Mouse (Mus musculus) macrophage (primary cell): ENCODE results near the gene BC035044. TPM values are rescaled to one million over a fixed set of nuclear protein-coding genes. Genes with fewer than 3 reads are reported as not detected.
"Not testable (repeated sequence)": the region's sequence is repeated elsewhere in the genome, so short reads cannot be mapped to it uniquely, and the experiment has no call there.

Source experiments
- H3K27ac ChIP-seq: fragments of 350-480 bp; formaldehyde crosslinking; 2 replicates; pipeline ENCODE4 v1.9.0; 2021
- H3K36me3 ChIP-seq: fragments of 350-480 bp; formaldehyde crosslinking; 2 replicates; pipeline ENCODE4 v1.9.0; 2021; ENCODE audit errors: inconsistent target
- H3K4me3 ChIP-seq: fragments of 350-480 bp; formaldehyde crosslinking; 2 replicates; pipeline ENCODE4 v1.9.0; 2021; ENCODE audit errors: inconsistent target
- H3K79me2 ChIP-seq: fragments of 350-480 bp; formaldehyde crosslinking; 2 replicates; pipeline ENCODE4 v1.9.0; 2021; ENCODE audit errors: inconsistent target
- WGBS: methylation state at CpG from one replicate; pipeline ENCODE4 v1.1.7; 2026; ENCODE audit warnings: inconsistent platforms; ENCODE audit not compliant: missing documents; 5-methylcytosine and 5-hydroxymethylcytosine counted together
- polyA plus RNA-seq: library from polyadenylated mRNA; stranded (reverse); fragments of 250-400 nt; gene quantifications from 3 replicates; pipeline ENCODE4 v1.2.4, GENCODE M21; 2018; ENCODE audit warnings: inconsistent platforms

BC035044 gene
- polyA plus RNA-seq, 1 experiment from 2014 or later, result 4.3 TPM

- WGBS, result 30% methylated on average over 4 of the region's 4 CpGs
- Histone ChIP-seq H3K27ac (no peak overlapping the region), H3K4me3 (no peak overlapping the region), H3K36me3 (no peaks in the 10 kb centered on the region), H3K79me2 (no peaks in the 10 kb centered on the region)
These were observed 61.1 kb downstream of the BC035044 start for GRCm38 (mm10) chr6:128829837-128830236.

GRCm38 (mm10) chr6:128826781-128827180, 64.1 kb downstream of the BC035044 start:
- no peak overlapping the region for H3K4me3 ChIP-seq

GRCm38 (mm10) chr6:128826132-128826531, 64.8 kb downstream of the BC035044 start, which contains the start of the genes Gm44511 and Klrb1b:
Gene Gm44511 (minus strand): TSS chr6:128826315.
Gene Klrb1b (minus strand): TSS chr6:128826331.
- Histone ChIP-seq H3K79me2 (no peaks in the 10 kb centered on the region), H3K4me3 (no peak within 1 kb of the TSS), H3K36me3 (no peaks in the 10 kb centered on the region), H3K27ac (no peak within 1 kb of the TSS)
- 74% methylated on average over 6 of the region's 6 CpGs for WGBS

More at GRCm38 (mm10) chr6:128826781-128827180, 64.1 kb downstream of the BC035044 start:
- WGBS, result 47% methylated on average over 3 of the region's 3 CpGs
- H3K27ac ChIP-seq, result no peak overlapping the region
- no peaks in the 10 kb centered on the region for H3K36me3 ChIP-seq
- no peaks in the 10 kb centered on the region for H3K79me2 ChIP-seq

- H3K4me3 ChIP-seq, result no peak overlapping the region
- H3K36me3 ChIP-seq, result no peaks in the 10 kb centered on the region
- H3K27ac ChIP-seq, result no peak overlapping the region
- no peaks in the 10 kb centered on the region for H3K79me2 ChIP-seq
- 85% methylated on average over 4 of the region's 4 CpGs for WGBS
These were observed 72.7 kb downstream of the BC035044 start for GRCm38 (mm10) chr6:128818083-128818802.

- 82% methylated on average over 5 of the region's 5 CpGs for WGBS
- Histone ChIP-seq H3K4me3 (no peak overlapping the region), H3K79me2 (no peaks in the 10 kb centered on the region), H3K27ac (no peak overlapping the region), H3K36me3 (no peaks in the 10 kb centered on the region)
These were observed 82.4 kb downstream of the BC035044 start for GRCm38 (mm10) chr6:128808532-128808931.

GRCm38 (mm10) chr6:128807021-128807420, 83.9 kb downstream of the BC035044 start:
- no peaks in the 10 kb centered on the region for H3K36me3 ChIP-seq
- H3K79me2 ChIP-seq, result no peaks in the 10 kb centered on the region
- no peak overlapping the region for H3K4me3 ChIP-seq
- 72% methylated on average over 3 of the region's 3 CpGs for WGBS
- H3K27ac ChIP-seq, result no peak overlapping the region

GRCm38 (mm10) chr6:128804823-128805640, 85.9 kb downstream of the BC035044 start:
- WGBS, result 73% methylated on average over 7 of the region's 7 CpGs
- not testable (repeated sequence) for H3K36me3 ChIP-seq, H3K27ac ChIP-seq, H3K79me2 ChIP-seq, H3K4me3 ChIP-seq

GRCm38 (mm10) chr6:128802999-128803857, 87.7 kb downstream of the BC035044 start:
- Histone ChIP-seq H3K79me2 (no peaks in the 10 kb centered on the region), H3K27ac (no peak overlapping the region), H3K4me3 (peak overlapping the region; percentile 20; the same call in 1 of the 2 replicates), H3K36me3 (no peaks in the 10 kb centered on the region)
- 9% methylated on average over 26 of the region's 26 CpGs for WGBS

- Histone ChIP-seq H3K4me3 (peak overlapping the region; percentile 20; the same call in 1 of the 2 replicates), H3K36me3 (no peaks in the 10 kb centered on the region), H3K79me2 (no peaks in the 10 kb centered on the region), H3K27ac (no peak overlapping the region)
- 35% methylated on average over 9 of the region's 10 CpGs for WGBS
These were observed 88.4 kb downstream of the BC035044 start for GRCm38 (mm10) chr6:128802557-128802956.

- H3K27ac ChIP-seq, H3K36me3 ChIP-seq, H3K79me2 ChIP-seq, H3K4me3 ChIP-seq: not testable (repeated sequence)
- WGBS, result 93% methylated on average over 3 of the region's 5 CpGs
These were observed 90.2 kb downstream of the BC035044 start for GRCm38 (mm10) chr6:128800696-128801095.

GRCm38 (mm10) chr6:128799896-128800270, 91.0 kb downstream of the BC035044 start:
- WGBS, result 30% methylated on average over 7 of the region's 7 CpGs
- Histone ChIP-seq H3K27ac (no peak overlapping the region), H3K4me3 (peak overlapping the region; percentile 81), H3K79me2 (no peaks in the 10 kb centered on the region), H3K36me3 (no peaks in the 10 kb centered on the region)

- peak overlapping the region; percentile 81 for H3K4me3 ChIP-seq
- not testable (repeated sequence) for H3K36me3 ChIP-seq, H3K79me2 ChIP-seq
- H3K27ac ChIP-seq, result peak overlapping the region; percentile 68
- under 1% methylated on average over 46 of the region's 49 CpGs for WGBS
These were observed 91.6 kb downstream of the BC035044 start for GRCm38 (mm10) chr6:128799144-128799895.
